Mouse (Mus musculus) bone marrow, adult 2 months (tissue): ENCODE results near the gene Gpc6.

Experiments used
- CTCF ChIP-seq: fragments of 200-500 bp; IDR thresholded peaks from 2 replicates; pipeline ENCODE4 v1.5.1; 2011; ENCODE audit warnings: low read length, control low read depth; ENCODE audit not compliant: control insufficient read depth, insufficient read depth
- POLR2A ChIP-seq: fragments of 200-500 bp; IDR thresholded peaks from 2 replicates; pipeline ENCODE4 v1.6.1; 2011; ENCODE audit warnings: low read depth, mild to moderate bottlenecking, control low read depth, low read length, borderline replicate concordance; ENCODE audit not compliant: control insufficient read depth

DNA sequence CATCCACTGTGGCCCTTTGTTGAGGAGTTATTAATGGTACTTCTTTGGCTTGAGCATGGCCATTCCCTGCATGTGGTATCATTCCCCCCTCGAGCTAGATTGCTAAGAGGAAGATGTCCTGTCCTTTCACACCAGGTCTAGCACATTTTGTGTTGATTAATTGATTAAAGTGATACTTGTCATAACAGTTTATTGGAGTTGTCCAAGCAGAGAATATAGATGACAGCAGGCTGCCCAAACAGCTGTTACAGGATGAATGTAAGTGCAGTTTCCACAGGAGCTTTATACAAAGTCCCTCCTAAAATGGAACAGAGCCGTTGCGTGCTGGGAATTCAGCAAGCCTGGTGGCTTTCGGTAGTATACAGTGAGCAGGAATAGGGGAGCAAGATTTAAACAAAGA, 574.2 kb downstream of the Gpc6 start:
- TF ChIP-seq CTCF: no peak
- no peak for TF ChIP-seq POLR2A
